Mouse (Mus musculus): ENCODE results near the gene Ceacam2. TPM values are rescaled to one million over a fixed set of nuclear protein-coding genes. Genes with fewer than 3 reads are reported as not detected.
A peak's percentile ranks its signal among the peaks of the same experiment; 100 is the strongest.
"Not testable (repeated sequence)": the region's sequence is repeated elsewhere in the genome, so short reads cannot be mapped to it uniquely, and the experiment has no call there.

The Ceacam2 gene
- total and polyA plus RNA-seq, 2 experiments from 2014 or later = not detected

- no peak overlapping the region for H3K4me2 ChIP-seq (ENCODE audit: low read depth, low read length)
- H3K36me3 ChIP-seq (replicated peaks; ENCODE audit: control insufficient read depth, insufficient read depth, low read length) = no peaks in the 10 kb centered on the region
- no peak overlapping the region for H3K9ac ChIP-seq (replicated peaks; ENCODE audit: low read depth, low read length)
- no peak overlapping the region for H3K27ac ChIP-seq (ENCODE audit: low read depth)
- WGBS = 12% methylated on average over 1 of the region's 1 CpGs
- TF ChIP-seq CTCF (IDR thresholded peaks at IDR 0.05; ENCODE audit: low read depth) (peak; percentile 31), EP300 (IDR thresholded peaks at IDR 0.05; ENCODE audit: low read depth) (no peak)
- DNase-seq (ENCODE audit: low spot score) = no peak
- no peak overlapping the region for H3K4me3 ChIP-seq (ENCODE audit: low read depth, low read length)
- no peaks in the 10 kb centered on the region for H3K4me1 ChIP-seq (ENCODE audit: control insufficient read depth, insufficient read depth)
- ATAC-seq (ENCODE audit: insufficient read depth, low read depth) = no peak
- no peaks in the 10 kb centered on the region for H3K9me3 ChIP-seq (replicated peaks; ENCODE audit: control insufficient read depth, low read length)
- H3K27me3 ChIP-seq (ENCODE audit: control insufficient read depth, insufficient read depth, low read length) = no peaks in the 10 kb centered on the region
Observed at GRCm38 (mm10) chr7:25486186-25486585, 53.5 kb downstream of the Ceacam2 start.

GRCm38 (mm10) chr7:25485061-25485460 is 54.6 kb downstream of the Ceacam2 start:
- ATAC-seq (ENCODE audit: insufficient read depth, low read depth) = no peak
- WGBS = 63% methylated on average over 5 of the region's 5 CpGs

GRCm38 (mm10) chr7:25483133-25483735 is 56.4 kb downstream of the Ceacam2 start:
- ATAC-seq (ENCODE audit: insufficient read depth, low read depth) = no peak

More at GRCm38 (mm10) chr7:25485061-25485460, 54.6 kb downstream of the Ceacam2 start:
- Histone ChIP-seq H3K4me2 (ENCODE audit: low read depth, low read length) (no peak overlapping the region), H3K27ac (ENCODE audit: low read depth) (no peak overlapping the region), H3K4me3 (ENCODE audit: low read depth, low read length) (no peak overlapping the region), H3K27me3 (ENCODE audit: control insufficient read depth, insufficient read depth, low read length) (no peaks in the 10 kb centered on the region), H3K9me3 (replicated peaks; ENCODE audit: control insufficient read depth, low read length) (no peaks in the 10 kb centered on the region), H3K4me1 (ENCODE audit: control insufficient read depth, insufficient read depth) (no peaks in the 10 kb centered on the region), H3K9ac (replicated peaks; ENCODE audit: low read depth, low read length) (no peak overlapping the region), H3K36me3 (replicated peaks; ENCODE audit: control insufficient read depth, insufficient read depth, low read length) (no peaks in the 10 kb centered on the region)
- no peak for DNase-seq (ENCODE audit: low spot score)
- TF ChIP-seq CTCF (IDR thresholded peaks at IDR 0.05; ENCODE audit: low read depth) (no peak), EP300 (IDR thresholded peaks at IDR 0.05; ENCODE audit: low read depth) (no peak)

GRCm38 (mm10) chr7:25480791-25481190 is 58.9 kb downstream of the Ceacam2 start:
- not testable (repeated sequence) for H3K4me2 ChIP-seq (ENCODE audit: low read depth, low read length); H3K4me1 ChIP-seq (ENCODE audit: control insufficient read depth, insufficient read depth); H3K27me3 ChIP-seq (ENCODE audit: control insufficient read depth, insufficient read depth, low read length); H3K36me3 ChIP-seq (replicated peaks; ENCODE audit: control insufficient read depth, insufficient read depth, low read length); H3K9me3 ChIP-seq (replicated peaks; ENCODE audit: control insufficient read depth, low read length); ATAC-seq (ENCODE audit: insufficient read depth, low read depth); DNase-seq (ENCODE audit: low spot score); H3K9ac ChIP-seq (replicated peaks; ENCODE audit: low read depth, low read length); H3K4me3 ChIP-seq (ENCODE audit: low read depth, low read length); H3K27ac ChIP-seq (ENCODE audit: low read depth)
- 0 out of 2 replicates have a peak, but pooled peaks have one; percentile 8 for TF ChIP-seq CTCF (IDR thresholded peaks at IDR 0.05; ENCODE audit: low read depth)
- WGBS = 50% methylated on average over 8 of the region's 8 CpGs

More at GRCm38 (mm10) chr7:25483133-25483735, 56.4 kb downstream of the Ceacam2 start:
- Histone ChIP-seq H3K27me3 (ENCODE audit: control insufficient read depth, insufficient read depth, low read length) (no peaks in the 10 kb centered on the region), H3K9ac (replicated peaks; ENCODE audit: low read depth, low read length) (no peak overlapping the region), H3K4me3 (ENCODE audit: low read depth, low read length) (no peak overlapping the region), H3K4me1 (ENCODE audit: control insufficient read depth, insufficient read depth) (no peaks in the 10 kb centered on the region), H3K36me3 (replicated peaks; ENCODE audit: control insufficient read depth, insufficient read depth, low read length) (no peaks in the 10 kb centered on the region), H3K9me3 (replicated peaks; ENCODE audit: control insufficient read depth, low read length) (no peaks in the 10 kb centered on the region), H3K4me2 (ENCODE audit: low read depth, low read length) (no peak overlapping the region), H3K27ac (ENCODE audit: low read depth) (no peak overlapping the region)
- no peak for DNase-seq (ENCODE audit: low spot score)
- no peak for TF ChIP-seq CTCF (IDR thresholded peaks at IDR 0.05; ENCODE audit: low read depth)
- TF ChIP-seq EP300 (IDR thresholded peaks at IDR 0.05; ENCODE audit: low read depth) = no peak
- WGBS = 73% methylated on average over 8 of the region's 8 CpGs

GRCm38 (mm10) chr7:25479440-25479839 is 60.2 kb downstream of the Ceacam2 start:
- peak; percentile 16 for DNase-seq (ENCODE audit: low spot score)
- H3K4me1 ChIP-seq (ENCODE audit: control insufficient read depth, insufficient read depth) = no peaks in the 10 kb centered on the region
- 4% methylated on average over 1 of the region's 1 CpGs for WGBS
- no peak for ATAC-seq (ENCODE audit: insufficient read depth, low read depth)
- TF ChIP-seq CTCF (IDR thresholded peaks at IDR 0.05; ENCODE audit: low read depth) (peak; percentile 64), EP300 (IDR thresholded peaks at IDR 0.05; ENCODE audit: low read depth) (no peak)
- H3K4me3 ChIP-seq (ENCODE audit: low read depth, low read length) = no peak overlapping the region
- no peak overlapping the region for H3K27ac ChIP-seq (ENCODE audit: low read depth)
- H3K4me2 ChIP-seq (ENCODE audit: low read depth, low read length) = no peak overlapping the region
- no peaks in the 10 kb centered on the region for H3K27me3 ChIP-seq (ENCODE audit: control insufficient read depth, insufficient read depth, low read length)
- no peaks in the 10 kb centered on the region for H3K36me3 ChIP-seq (replicated peaks; ENCODE audit: control insufficient read depth, insufficient read depth, low read length)
- no peaks in the 10 kb centered on the region for H3K9me3 ChIP-seq (replicated peaks; ENCODE audit: control insufficient read depth, low read length)
- H3K9ac ChIP-seq (replicated peaks; ENCODE audit: low read depth, low read length) = no peak overlapping the region

GRCm38 (mm10) chr7:25477752-25478093 is 61.9 kb downstream of the Ceacam2 start:
- not testable (repeated sequence) for H3K27me3 ChIP-seq (ENCODE audit: control insufficient read depth, insufficient read depth, low read length); DNase-seq (ENCODE audit: low spot score); H3K9ac ChIP-seq (replicated peaks; ENCODE audit: low read depth, low read length); H3K9me3 ChIP-seq (replicated peaks; ENCODE audit: control insufficient read depth, low read length); H3K36me3 ChIP-seq (replicated peaks; ENCODE audit: control insufficient read depth, insufficient read depth, low read length); H3K4me2 ChIP-seq (ENCODE audit: low read depth, low read length); H3K4me3 ChIP-seq (ENCODE audit: low read depth, low read length); ATAC-seq (ENCODE audit: insufficient read depth, low read depth); H3K4me1 ChIP-seq (ENCODE audit: control insufficient read depth, insufficient read depth)
- peak overlapping the region; percentile 76; the same call in 1 of the 2 replicates for H3K27ac ChIP-seq (ENCODE audit: low read depth)
- 44% methylated on average over 1 of the region's 2 CpGs for WGBS

GRCm38 (mm10) chr7:25477091-25477751 is 62.4 kb downstream of the Ceacam2 start, which contains the start of gene Ceacam1:
Ceacam1 (minus strand) TSS chr7:25477603.
- WGBS = 15% methylated on average over 5 of the region's 5 CpGs
- not testable (repeated sequence) for H3K4me1 ChIP-seq (ENCODE audit: control insufficient read depth, insufficient read depth); H3K9me3 ChIP-seq (replicated peaks; ENCODE audit: control insufficient read depth, low read length); H3K27me3 ChIP-seq (ENCODE audit: control insufficient read depth, insufficient read depth, low read length); H3K9ac ChIP-seq (replicated peaks; ENCODE audit: low read depth, low read length); H3K36me3 ChIP-seq (replicated peaks; ENCODE audit: control insufficient read depth, insufficient read depth, low read length)
- Histone ChIP-seq H3K4me3 (ENCODE audit: low read depth, low read length) (peak within 1 kb of the TSS; percentile 19; the same call in 1 of the 2 replicates), H3K4me2 (ENCODE audit: low read depth, low read length) (peak within 1 kb of the TSS; percentile 36), H3K27ac (ENCODE audit: low read depth) (peak within 1 kb of the TSS; percentile 76)
- DNase-seq (ENCODE audit: low spot score) = peak; percentile 18
- ATAC-seq (ENCODE audit: insufficient read depth, low read depth) = peak; percentile 71

- H3K4me2 ChIP-seq (ENCODE audit: low read depth, low read length); ATAC-seq (ENCODE audit: insufficient read depth, low read depth); H3K9me3 ChIP-seq (replicated peaks; ENCODE audit: control insufficient read depth, low read length); H3K9ac ChIP-seq (replicated peaks; ENCODE audit: low read depth, low read length); H3K27me3 ChIP-seq (ENCODE audit: control insufficient read depth, insufficient read depth, low read length); DNase-seq (ENCODE audit: low spot score); H3K27ac ChIP-seq (ENCODE audit: low read depth); H3K4me1 ChIP-seq (ENCODE audit: control insufficient read depth, insufficient read depth); H3K36me3 ChIP-seq (replicated peaks; ENCODE audit: control insufficient read depth, insufficient read depth, low read length); H3K4me3 ChIP-seq (ENCODE audit: low read depth, low read length): not testable (repeated sequence)
- WGBS = 79% methylated on average over 5 of the region's 6 CpGs
Observed at GRCm38 (mm10) chr7:25471821-25472220, 67.8 kb downstream of the Ceacam2 start.
